Mouse (Mus musculus) neural tube, embryonic 11.5 days (tissue): ENCODE measurements around the gene Ceacam3. TPM values are rescaled to one million over a fixed set of nuclear protein-coding genes. Genes with fewer than 3 reads are reported as not detected.
"Not testable (repeated sequence)": the region's sequence is repeated elsewhere in the genome, so short reads cannot be mapped to it uniquely, and the experiment has no call there.

ENCODE experiments used
- ATAC-seq: fragments of 200-750 bp; cut with Nextera tagmentation; 2 replicates; pipeline ENCODE4 v1.8.0; 2017; ENCODE audit warnings: moderate number of reproducible peaks, mild to moderate bottlenecking, moderate TSS enrichment, moderate library complexity; ENCODE audit not compliant: insufficient read depth, low FRiP score, low TSS enrichment
- DNase-seq: peaks from one replicate; pipeline ENCODE4 v3.0.0-alpha.2; 2015; ENCODE audit warnings: low spot score
- H3K27ac ChIP-seq: fragments of 300-500 bp; sonication (generic); 2 replicates; pipeline ENCODE4 v1.5.1; 2014; ENCODE audit warnings: low read depth, mild to moderate bottlenecking, low read length
- H3K27me3 ChIP-seq: fragments of 300-500 bp; sonication (generic); 2 replicates; pipeline ENCODE4 v1.6.1; 2014; ENCODE audit warnings: mild to moderate bottlenecking, low read length, mixed read lengths; ENCODE audit not compliant: control insufficient read depth, insufficient read depth
- H3K36me3 ChIP-seq: fragments of 300-500 bp; sonication (generic); 2 replicates; pipeline ENCODE4 v1.6.1; 2014; ENCODE audit warnings: mild to moderate bottlenecking, low read length, moderate library complexity, mixed read lengths; ENCODE audit not compliant: control insufficient read depth, insufficient read depth
- H3K4me1 ChIP-seq: fragments of 300-500 bp; sonication (generic); 2 replicates; pipeline ENCODE4 v1.6.1; 2014; ENCODE audit warnings: low read length, mixed read lengths; ENCODE audit not compliant: control insufficient read depth, insufficient read depth
- H3K4me2 ChIP-seq: fragments of 300-500 bp; sonication (generic); 2 replicates; pipeline ENCODE4 v1.6.1; 2014; ENCODE audit warnings: low read depth, mild to moderate bottlenecking, moderate library complexity
- H3K4me3 ChIP-seq: fragments of 300-500 bp; sonication (generic); 2 replicates; pipeline ENCODE4 v1.5.1; 2014; ENCODE audit warnings: low read depth, low read length
- H3K9ac ChIP-seq: fragments of 300-500 bp; sonication (generic); 2 replicates; pipeline ENCODE4 v1.6.1; 2014; ENCODE audit warnings: mild to moderate bottlenecking, low read length
- H3K9me3 ChIP-seq: fragments of 300-500 bp; sonication (generic); 2 replicates; pipeline ENCODE4 v1.6.1; 2016; ENCODE audit warnings: low read length; ENCODE audit not compliant: control insufficient read depth
- WGBS: fragments of 180-500 bp; shearing (Covaris S2); extraction: QIAGEN DNeasy Blood & Tissue Kit; methylation state at CpG from one replicate; pipeline ENCODE4 v1.1.7; 2014; 5-methylcytosine and 5-hydroxymethylcytosine counted together
- polyA plus RNA-seq: library from polyadenylated mRNA; unstranded; fragments of >200 nt; fragmentation: Nextera tagmentation; extraction: Ambion mirVana; gene quantifications from 2 replicates; pipeline ENCODE4 v1.2.1, GENCODE M21; 2014

The Ceacam3 gene
- not detected in 2 replicates for polyA plus RNA-seq

GRCm38 (mm10) chr7:17149931-17150330 lies at the start of gene Ceacam3:
Gene Ceacam3, plus strand, starts transcription at chr7:17150282.
- H3K4me2 ChIP-seq = no peak within 1 kb of the TSS
- 87% methylated on average over 2 of the region's 2 CpGs for WGBS
- H3K27me3 ChIP-seq = no peaks in the 10 kb centered on the region
- H3K36me3 ChIP-seq = no peaks in the 10 kb centered on the region
- DNase-seq = no peak
- H3K9me3 ChIP-seq = peaks cover 19% of the 10 kb centered on the region
- no peak within 1 kb of the TSS for H3K9ac ChIP-seq
- H3K27ac ChIP-seq = no peak within 1 kb of the TSS
- no peaks in the 10 kb centered on the region for H3K4me1 ChIP-seq
- ATAC-seq = no peak
- no peak within 1 kb of the TSS for H3K4me3 ChIP-seq

- H3K36me3 ChIP-seq, H3K27ac ChIP-seq, H3K4me1 ChIP-seq, H3K27me3 ChIP-seq, ATAC-seq, H3K4me2 ChIP-seq, H3K4me3 ChIP-seq, H3K9me3 ChIP-seq, DNase-seq, H3K9ac ChIP-seq: not testable (repeated sequence)
- WGBS = 91% methylated on average over 13 of the region's 13 CpGs
Measured at GRCm38 (mm10) chr7:17101631-17102030, 48.5 kb upstream of the Ceacam3 start.

GRCm38 (mm10) chr7:17135307-17135706 lies 14.8 kb upstream of the Ceacam3 start:
- Histone ChIP-seq H3K4me2 (no peak overlapping the region), H3K9me3 (no peaks in the 10 kb centered on the region; the same call in 1 of the 2 replicates), H3K36me3 (no peaks in the 10 kb centered on the region), H3K27me3 (no peaks in the 10 kb centered on the region), H3K27ac (no peak overlapping the region), H3K4me1 (no peaks in the 10 kb centered on the region), H3K4me3 (no peak overlapping the region), H3K9ac (no peak overlapping the region)
- 84% methylated on average over 1 of the region's 1 CpGs for WGBS
- ATAC-seq (no peak), DNase-seq (no peak)

GRCm38 (mm10) chr7:17155634-17156033 lies 5.6 kb downstream of the Ceacam3 start:
- Histone ChIP-seq H3K27me3 (no peaks in the 10 kb centered on the region), H3K4me1 (no peaks in the 10 kb centered on the region), H3K4me2 (no peak overlapping the region), H3K4me3 (no peak overlapping the region), H3K9me3 (peaks cover 8% of the 10 kb centered on the region; the same call in 1 of the 2 replicates), H3K27ac (no peak overlapping the region), H3K36me3 (no peaks in the 10 kb centered on the region), H3K9ac (no peak overlapping the region)
- ATAC-seq = no peak
- WGBS = 41% methylated on average over 2 of the region's 2 CpGs
- DNase-seq = no peak

GRCm38 (mm10) chr7:17156885-17157677 lies 7.0 kb downstream of the Ceacam3 start:
- Histone ChIP-seq H3K9ac (no peak overlapping the region), H3K36me3 (no peaks in the 10 kb centered on the region), H3K4me3 (no peak overlapping the region), H3K4me2 (no peak overlapping the region), H3K9me3 (peaks cover 11% of the 10 kb centered on the region; the same call in 1 of the 2 replicates), H3K27ac (no peak overlapping the region), H3K4me1 (no peaks in the 10 kb centered on the region), H3K27me3 (no peaks in the 10 kb centered on the region)
- WGBS = 74% methylated on average over 3 of the region's 3 CpGs
- DNase-seq = no peak
- ATAC-seq = no peak

GRCm38 (mm10) chr7:17159011-17159410 lies 8.9 kb downstream of the Ceacam3 start:
- no peaks in the 10 kb centered on the region for H3K4me1 ChIP-seq
- H3K4me2 ChIP-seq = no peak overlapping the region
- no peak overlapping the region for H3K4me3 ChIP-seq
- ATAC-seq = no peak
- no peak overlapping the region for H3K9ac ChIP-seq
- 87% methylated on average over 7 of the region's 7 CpGs for WGBS
- no peak for DNase-seq
- no peaks in the 10 kb centered on the region for H3K27me3 ChIP-seq
- no peaks in the 10 kb centered on the region for H3K36me3 ChIP-seq
- H3K9me3 ChIP-seq = peaks cover 9% of the 10 kb centered on the region; the same call in 1 of the 2 replicates
- H3K27ac ChIP-seq = no peak overlapping the region

- H3K4me1 ChIP-seq = no peaks in the 10 kb centered on the region
- no peaks in the 10 kb centered on the region for H3K36me3 ChIP-seq
- H3K9ac ChIP-seq = no peak overlapping the region
- H3K4me3 ChIP-seq = no peak overlapping the region
- DNase-seq = no peak
- no peak overlapping the region for H3K4me2 ChIP-seq
- no peak overlapping the region for H3K27ac ChIP-seq
- WGBS = 86% methylated on average over 4 of the region's 4 CpGs
- no peak for ATAC-seq
- peaks cover 10% of the 10 kb centered on the region; the same call in 1 of the 2 replicates for H3K9me3 ChIP-seq
- H3K27me3 ChIP-seq = no peaks in the 10 kb centered on the region
Measured at GRCm38 (mm10) chr7:17171827-17172226, 21.7 kb downstream of the Ceacam3 start.

GRCm38 (mm10) chr7:17203177-17203576 lies 53.1 kb downstream of the Ceacam3 start, which contains the start of gene Psg29:
Gene Psg29, plus strand, starts transcription at chr7:17203477.
- Histone ChIP-seq H3K36me3 (no peaks in the 10 kb centered on the region), H3K4me1 (no peaks in the 10 kb centered on the region), H3K4me2 (no peak within 1 kb of the TSS), H3K27me3 (no peaks in the 10 kb centered on the region), H3K9ac (no peak within 1 kb of the TSS), H3K27ac (no peak within 1 kb of the TSS), H3K4me3 (no peak within 1 kb of the TSS), H3K9me3 (peaks cover 15% of the 10 kb centered on the region)
- no peak for DNase-seq
- no peak for ATAC-seq
